Mouse (Mus musculus): ENCODE data around the gene Itpk1. TPM values are rescaled to one million over a fixed set of nuclear protein-coding genes. Genes with fewer than 3 reads are reported as not detected.
"Not testable (repeated sequence)": the region's sequence is repeated elsewhere in the genome, so short reads cannot be mapped to it uniquely, and the experiment has no call there.

Gene Itpk1
- total RNA-seq, 2 experiments from 2014 or later = 9.6 to 11.2 TPM

DNA sequence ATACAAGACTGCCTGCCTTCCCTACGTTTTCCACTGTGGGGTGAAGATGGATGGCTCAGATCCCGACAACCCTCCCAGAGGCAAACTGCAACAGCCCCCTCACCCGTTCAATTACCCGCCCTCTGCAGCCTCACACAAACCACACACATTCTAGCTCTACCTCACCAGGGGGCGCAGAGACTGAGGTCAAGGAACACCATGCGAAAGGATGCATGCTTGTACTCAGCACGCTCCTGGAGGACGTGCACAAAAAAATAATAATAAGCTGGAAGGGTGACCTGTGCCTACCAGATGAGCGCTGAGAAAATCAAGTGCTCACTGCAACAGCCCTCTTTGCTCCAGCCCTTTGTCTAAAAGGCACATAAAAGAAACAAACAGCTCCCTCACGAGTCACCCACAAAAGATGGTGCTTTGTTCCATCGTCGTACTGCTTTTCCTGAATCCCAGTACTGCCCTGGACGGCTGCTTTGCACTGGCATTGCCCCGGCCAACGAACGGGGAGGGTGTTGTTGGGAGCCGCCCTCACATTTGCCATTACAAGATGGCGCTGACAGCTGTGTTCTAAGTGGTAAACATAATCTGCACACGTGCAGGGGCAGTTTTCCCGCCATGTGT lies 70.2 kb downstream of the Itpk1 start:
- DNase-seq = no peak
- intact Hi-C loops (cut with DNase I) = no loop called here

DNA sequence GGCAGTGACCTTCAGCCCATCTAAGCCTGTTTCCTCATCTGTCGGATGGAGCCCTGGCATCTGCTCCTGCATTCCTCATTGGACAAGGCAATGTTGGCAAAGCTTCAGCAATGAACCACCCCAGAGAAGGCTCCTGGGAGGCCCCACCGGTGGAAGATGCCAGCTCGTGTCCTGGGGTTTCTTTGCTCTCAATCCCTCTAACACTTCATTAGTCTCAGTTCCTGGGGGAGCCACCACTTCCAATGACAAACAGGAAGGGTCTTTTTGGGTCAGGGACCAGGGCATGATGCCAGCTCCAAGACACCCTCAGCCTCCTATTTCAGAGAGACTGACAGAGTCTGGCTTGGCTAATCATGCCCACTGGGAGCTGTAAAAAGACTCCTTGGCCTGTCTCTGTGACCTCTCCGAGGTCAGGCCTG lies 71.6 kb downstream of the Itpk1 start:
- no peak for DNase-seq
- intact Hi-C loops (cut with DNase I) = no loop called here

DNA sequence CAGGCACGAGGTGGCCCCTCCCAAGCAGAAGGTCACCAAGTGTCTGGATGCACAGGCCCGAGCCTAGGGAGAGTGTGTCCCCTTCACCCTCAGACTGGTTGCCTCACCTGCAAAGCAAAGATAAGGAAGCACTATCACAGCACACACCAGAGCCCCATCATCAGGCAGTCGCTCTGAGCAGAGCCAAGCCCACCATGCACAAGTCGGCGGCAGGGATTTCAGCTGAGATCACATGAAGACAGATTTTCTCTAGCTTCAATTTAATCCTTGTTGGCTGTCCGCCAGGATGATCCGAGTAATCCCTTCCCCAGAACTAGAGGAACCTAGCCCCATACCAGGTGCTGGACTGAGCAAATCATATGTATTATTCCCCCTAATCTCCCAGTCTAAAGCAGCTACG lies 73.0 kb downstream of the Itpk1 start:
- intact Hi-C loops (cut with DNase I) = no loop called here
- no peak for DNase-seq

DNA sequence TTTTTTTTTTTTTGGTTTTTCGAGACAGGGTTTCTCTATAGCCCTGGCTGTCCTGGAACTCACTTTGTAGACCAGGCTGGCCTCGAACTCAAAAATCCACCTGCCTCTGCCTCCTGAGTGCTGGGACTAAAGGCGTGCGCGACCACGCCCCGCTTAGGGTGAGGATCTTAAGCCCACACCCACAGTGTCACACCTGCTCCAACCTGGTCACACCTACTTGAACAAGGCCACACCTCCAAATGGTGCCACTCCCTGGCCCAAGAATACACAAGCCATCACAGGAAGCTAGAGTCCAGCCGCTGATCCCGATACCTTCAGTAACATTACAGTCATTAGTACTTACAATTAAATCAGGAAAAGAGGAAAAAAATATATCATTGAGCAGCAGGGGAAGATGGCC lies 74.3 kb downstream of the Itpk1 start:
- DNase-seq; intact Hi-C loops (cut with DNase I): not testable (repeated sequence)

DNA sequence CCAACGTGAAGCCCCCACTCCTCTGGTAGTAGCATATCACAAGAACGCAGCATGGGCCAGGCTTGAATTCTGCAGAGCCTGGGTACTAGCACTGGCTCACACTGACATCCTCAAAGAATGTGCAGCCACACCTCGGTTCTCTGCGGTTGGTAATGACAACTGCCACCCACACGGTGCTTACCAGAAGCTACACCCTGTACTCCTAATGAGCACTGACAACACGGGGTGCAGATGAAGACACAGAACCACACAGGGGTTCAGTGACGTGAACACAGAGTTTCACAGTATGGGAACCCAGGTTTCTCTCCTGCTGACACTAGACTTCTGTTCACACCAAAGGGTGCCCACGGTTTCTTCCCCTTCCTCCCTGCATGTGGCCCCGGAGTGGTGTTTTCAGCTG lies 76.5 kb downstream of the Itpk1 start:
- DNase-seq = no peak
- intact Hi-C loops (cut with DNase I) = no loop called here

DNA sequence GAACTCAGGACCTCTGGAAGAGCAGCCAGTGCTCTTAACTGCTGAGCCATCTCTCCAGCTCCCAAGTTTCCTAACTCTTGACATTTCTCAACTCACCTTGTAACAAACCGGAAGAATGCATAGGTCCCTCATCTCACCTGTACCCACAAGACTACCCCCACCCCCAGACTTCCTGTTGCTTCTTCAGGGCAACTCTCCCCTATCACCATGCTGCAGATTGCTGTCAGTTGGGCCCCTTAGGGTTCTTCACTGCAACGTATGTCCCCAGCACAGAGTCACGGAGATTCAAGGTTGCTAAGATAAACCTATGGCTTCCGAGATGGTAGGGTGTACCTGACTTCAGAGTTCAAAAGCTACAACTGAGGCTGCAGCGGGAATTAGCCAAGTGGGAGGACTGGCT lies 77.2 kb downstream of the Itpk1 start:
- intact Hi-C loops (cut with DNase I) = no loop called here
- DNase-seq = no peak

DNA sequence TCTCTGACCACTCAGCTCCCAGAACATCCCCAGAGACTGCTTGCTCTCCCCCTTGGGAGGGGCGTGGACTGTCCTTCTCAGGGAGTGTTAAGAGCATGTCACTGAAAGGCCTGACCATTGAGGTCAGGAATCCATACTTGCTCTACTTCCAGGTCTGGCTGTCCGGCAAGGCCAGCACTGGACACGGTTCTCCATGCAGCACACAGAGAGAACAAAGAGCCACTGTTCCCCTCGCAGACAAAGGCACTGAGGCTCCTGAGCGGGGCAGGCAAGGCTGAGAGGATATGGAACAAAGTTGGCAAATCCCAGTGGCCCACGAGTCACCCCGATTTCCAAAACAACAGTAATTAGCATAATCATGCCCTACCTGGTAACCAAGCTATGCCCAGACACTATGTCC lies 77.9 kb downstream of the Itpk1 start:
- no peak for DNase-seq
- intact Hi-C loops (cut with DNase I) = no loop called here

DNA sequence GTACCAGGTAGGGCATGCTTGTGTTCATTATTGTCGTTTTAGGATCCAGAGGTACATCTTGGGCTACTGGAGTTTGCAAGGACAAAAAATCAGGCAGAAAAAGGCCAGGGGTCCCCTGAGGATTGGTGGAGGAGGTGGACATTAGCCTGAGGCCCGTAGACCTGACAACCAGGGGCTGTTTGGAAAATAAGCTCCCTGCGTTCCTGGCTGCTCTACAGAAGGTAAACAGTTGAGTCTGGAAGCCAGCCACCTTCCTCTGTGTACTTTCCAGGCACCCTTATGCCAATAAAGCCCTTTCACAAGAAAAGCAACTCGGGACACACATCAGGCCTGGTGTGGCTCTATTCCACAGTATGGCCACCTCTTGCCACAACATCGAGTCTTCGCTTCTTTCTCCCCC lies 79.0 kb downstream of the Itpk1 start:
- no peak for DNase-seq
- intact Hi-C loops (cut with DNase I) = no loop called here

DNA sequence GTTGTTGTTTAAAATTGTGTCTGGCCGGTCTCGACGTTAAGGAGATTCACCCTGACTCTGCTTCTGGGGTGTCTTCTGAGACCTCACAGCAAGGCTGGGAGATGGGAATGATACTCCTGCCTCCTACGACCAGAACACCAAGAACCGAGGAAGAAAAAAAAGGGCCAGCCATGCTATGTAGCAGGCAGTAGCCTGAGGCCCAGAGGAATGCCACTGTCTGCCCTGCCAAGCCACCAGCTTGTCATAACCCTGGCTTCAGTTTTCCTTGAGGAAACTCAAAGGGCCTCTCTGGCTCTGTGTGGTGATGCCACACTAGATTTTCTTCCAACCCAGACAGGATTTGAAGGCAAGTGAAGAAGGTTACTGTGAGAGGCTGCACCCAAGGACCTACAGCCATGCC lies 79.6 kb downstream of the Itpk1 start:
- no peak for DNase-seq
- intact Hi-C loops (cut with DNase I) = no loop called here

DNA sequence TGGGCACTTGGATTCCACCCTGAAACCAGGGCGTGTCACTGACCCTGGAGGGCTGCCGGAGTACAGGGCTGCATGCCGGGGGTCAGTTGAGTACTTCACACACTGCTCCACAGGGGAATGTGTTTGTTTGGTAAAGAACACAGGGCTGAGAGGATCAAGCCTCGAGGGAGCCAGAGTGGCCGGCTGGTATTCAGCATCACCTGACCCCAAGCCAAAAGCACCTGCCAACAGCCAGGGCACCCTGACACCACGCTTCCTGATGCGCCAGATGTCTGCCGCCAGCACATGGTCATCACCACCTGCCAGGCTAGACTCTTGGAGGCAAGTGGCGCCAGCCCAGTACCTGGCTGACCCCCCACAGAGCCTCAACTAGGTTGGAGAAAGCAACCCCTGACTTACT lies 80.9 kb downstream of the Itpk1 start:
- peak in 1 of 2 experiments; percentile 36 for DNase-seq
- intact Hi-C loops (cut with DNase I) = no loop called here

DNA sequence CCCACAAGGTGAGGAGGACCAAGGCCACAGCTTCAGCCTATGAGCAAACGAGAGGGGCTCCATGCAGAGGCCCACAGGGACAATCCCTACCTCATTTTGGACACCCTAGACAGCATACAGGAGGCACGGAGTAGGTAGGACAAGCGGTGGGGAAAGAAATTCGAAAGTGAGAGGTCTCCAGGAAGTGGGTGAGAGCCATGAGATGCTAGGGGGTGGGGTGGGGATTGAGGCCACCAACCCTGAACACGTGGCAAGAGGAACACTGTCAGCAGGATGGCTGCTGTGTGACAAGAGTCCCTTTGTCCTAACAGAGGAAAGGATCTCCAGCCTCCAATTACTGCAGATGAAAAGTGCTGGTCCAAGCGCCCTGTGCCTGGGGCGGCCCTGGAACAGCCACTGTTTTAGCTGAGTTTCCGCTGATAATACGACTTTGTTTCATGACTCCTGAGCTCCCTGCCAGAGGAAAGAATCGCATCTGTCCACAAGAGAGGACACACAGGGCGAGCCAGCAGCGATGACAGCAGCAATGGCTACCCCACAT lies 82.4 kb downstream of the Itpk1 start:
- DNase-seq = peak in 1 of 2 experiments; percentile 28
- intact Hi-C loops (cut with DNase I) = no loop called here

DNA sequence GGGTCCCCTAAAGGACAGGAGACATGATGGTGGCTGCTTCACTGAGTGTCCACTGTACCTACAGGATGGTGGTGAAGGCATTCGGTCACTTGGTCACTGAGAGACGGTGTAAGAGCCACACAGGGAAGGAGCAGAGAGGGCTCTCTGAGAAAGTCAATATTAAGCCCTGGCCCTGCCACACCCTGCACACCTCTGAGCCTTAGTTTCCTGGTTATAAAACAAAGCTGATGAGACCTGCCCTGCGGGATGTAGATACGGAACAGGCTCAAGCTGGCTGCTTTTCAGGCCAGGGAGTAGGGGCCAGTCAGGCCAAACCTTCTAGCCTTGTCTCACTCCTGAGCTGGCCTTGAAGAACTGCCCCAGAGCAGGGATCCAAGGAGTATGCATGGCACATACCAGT lies 82.9 kb downstream of the Itpk1 start:
- DNase-seq = no peak
- intact Hi-C loops (cut with DNase I) = no loop called here

DNA sequence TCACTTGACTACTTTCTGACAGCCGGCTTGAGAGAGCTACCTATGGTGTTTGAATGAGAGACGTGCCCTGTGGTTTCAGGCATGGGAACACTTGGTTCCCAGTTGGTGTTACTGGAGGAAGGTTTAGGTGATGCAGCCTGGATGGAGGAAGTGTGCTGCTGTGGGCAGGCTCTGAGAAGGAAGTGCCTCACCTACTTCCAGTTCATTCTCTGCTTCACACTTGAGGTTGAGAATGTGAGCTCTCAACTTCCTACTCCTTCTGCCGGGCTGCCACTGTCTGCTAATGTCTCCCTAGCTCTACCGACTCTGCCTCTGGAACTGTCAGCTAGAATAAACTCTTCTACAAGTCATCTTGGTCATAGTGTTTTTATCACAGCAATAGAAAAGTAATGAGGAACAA lies 83.5 kb downstream of the Itpk1 start:
- intact Hi-C loops (cut with DNase I) = no loop called here
- no peak for DNase-seq

DNA sequence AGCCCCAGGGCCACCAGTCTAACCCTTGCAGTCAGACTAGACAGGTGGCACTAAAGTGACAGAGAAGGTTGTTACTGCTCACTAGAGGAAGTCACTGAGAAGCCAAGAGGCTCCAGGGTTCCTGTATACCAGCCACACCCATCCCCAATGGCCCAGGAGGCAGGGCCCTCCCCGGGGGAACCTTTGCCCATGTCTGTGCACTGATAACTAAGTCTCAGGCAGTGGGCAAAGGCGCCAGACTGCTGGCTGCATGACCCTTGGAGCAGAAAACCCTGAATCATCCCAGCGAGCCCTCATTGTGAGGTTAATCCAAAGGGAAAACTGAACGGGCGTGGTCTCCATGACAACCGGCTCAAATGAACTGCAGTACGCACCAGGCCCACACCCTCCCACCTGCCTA lies 84.8 kb downstream of the Itpk1 start:
- DNase-seq = no peak
- intact Hi-C loops (cut with DNase I) = no loop called here

DNA sequence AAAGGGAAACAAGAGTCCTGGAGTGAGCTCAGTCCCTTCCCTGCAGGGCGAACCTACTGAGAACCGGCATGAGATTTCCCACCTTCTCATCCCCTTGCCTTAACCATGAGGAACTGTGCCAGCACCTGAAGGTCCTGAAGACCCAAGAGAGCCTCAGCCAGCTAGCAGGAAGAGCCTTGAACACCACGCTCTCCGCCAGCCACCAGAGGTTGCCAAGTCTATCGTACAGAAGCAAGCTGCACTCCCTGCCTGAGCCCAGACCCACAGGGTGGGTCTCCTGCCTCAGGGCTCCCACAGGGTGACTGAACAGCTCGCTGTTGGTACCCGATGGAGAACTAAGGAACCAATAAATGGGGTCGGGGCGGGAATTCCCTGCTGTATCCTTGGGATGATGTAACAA lies 86.6 kb downstream of the Itpk1 start:
- intact Hi-C loops (cut with DNase I) = no loop called here
- no peak for DNase-seq

DNA sequence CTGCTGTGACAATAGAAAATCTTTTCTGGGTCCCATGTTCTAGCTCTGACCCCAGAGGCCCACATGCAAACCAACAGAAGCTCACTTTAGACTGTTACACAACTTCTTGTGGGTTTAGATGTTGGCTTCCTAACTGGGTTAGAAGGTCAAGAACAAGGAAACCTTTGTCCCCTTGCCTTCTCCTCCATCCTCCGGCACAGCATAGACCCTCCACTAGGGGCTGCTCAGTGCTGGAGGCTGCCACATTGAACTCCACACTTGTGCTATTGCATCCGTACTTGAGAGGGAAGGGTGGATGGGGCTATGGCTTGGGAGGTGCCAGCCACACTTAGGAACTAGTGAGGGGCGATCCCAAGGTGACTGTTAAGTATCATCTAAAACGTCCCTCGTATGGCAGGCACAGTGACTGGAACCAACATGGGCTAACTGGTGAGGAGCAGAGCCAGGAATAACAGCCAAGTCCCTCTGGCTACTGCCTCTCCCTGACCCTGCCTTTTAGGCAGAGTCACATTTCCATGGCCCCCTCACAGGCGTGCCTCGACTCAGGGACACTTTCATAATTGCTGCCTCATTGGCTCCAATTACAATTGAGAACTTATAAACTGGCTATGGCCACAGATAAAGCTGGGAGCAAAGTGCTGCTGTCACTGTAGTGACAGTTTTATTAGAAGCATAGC lies 87.7 kb downstream of the Itpk1 start:
- intact Hi-C loops (cut with DNase I) = no loop called here
- no peak for DNase-seq

DNA sequence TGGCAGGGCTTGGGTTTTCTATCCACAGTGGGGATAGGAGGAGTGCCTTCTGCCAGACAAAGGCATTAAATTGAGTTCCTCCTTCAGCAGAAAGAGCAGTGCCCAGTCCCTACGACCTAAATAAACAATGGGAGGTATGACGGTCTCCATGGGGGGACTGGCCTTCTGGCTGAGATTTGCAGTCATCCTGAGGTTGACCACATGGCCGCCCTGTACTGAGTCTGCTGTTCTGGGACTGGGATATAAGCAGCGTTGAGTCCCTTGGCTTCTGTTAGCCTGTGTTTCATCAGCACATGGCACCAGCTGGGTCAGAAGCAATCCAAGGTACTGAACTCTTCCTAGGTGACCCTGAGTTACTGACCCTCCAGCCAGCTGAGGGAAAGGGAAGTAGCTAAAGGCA lies 88.5 kb downstream of the Itpk1 start:
- intact Hi-C loops (cut with DNase I) = no loop called here
- DNase-seq = no peak

DNA sequence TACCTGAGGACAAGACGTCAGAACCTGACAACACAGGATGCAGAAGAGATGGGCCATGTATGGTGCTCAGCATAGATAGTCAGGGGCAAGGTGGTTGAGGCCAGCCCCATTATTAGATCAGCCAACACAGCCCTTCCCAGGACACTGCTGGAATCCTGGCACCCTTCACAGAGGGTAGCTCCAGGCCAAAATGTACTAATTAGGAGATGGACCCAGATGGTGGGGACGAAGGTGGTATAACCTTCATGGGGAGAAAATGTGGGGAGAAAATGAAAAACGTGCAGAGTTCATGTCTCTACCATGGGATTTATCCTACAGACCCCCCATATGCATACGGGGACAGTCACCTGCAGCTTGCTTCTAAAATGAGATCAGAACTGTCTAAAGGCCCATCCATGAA lies 91.3 kb downstream of the Itpk1 start:
- no peak for DNase-seq
- intact Hi-C loops (cut with DNase I) = no loop called here

DNA sequence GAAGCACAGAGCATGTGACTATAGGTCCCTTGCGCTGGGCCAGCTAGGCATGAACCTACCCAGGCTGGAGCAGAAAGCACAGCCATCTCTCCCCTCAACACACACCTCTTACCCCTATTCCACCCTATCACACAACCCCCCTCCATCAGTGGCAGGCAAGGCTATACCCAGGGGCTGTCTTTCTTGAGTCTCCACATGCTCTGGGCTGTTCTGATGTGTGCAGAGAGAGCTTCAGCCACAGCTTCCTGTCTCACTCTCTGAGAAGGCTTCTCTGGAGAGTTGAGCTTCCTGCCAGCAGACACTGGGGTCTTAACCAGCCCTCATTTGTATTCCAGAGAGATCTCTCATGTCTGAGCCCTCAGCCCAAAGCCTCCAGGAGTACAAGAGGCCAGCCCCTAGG lies 92.3 kb downstream of the Itpk1 start:
- no peak for DNase-seq
- intact Hi-C loops (cut with DNase I) = no loop called here

DNA sequence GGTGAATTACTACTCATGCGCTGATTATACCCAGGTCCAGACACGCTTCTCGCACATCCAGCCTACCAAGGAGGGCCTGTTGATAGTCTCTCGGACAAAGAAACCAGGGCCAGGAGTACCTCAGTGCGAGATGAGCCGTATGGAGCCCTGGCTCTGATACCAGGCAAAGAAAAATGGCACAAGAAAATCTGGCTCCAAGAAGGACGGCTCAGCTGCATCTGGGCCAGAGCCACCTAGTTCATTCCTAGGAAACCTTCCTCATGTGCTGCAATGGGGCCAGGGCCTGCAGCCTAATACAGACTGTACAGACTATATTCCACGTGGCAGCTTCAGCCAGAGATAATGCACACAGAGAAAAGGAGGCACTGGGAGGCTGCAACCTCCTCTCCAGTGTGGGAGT lies 93.8 kb downstream of the Itpk1 start:
- intact Hi-C loops (cut with DNase I) = no loop called here
- no peak for DNase-seq

DNA sequence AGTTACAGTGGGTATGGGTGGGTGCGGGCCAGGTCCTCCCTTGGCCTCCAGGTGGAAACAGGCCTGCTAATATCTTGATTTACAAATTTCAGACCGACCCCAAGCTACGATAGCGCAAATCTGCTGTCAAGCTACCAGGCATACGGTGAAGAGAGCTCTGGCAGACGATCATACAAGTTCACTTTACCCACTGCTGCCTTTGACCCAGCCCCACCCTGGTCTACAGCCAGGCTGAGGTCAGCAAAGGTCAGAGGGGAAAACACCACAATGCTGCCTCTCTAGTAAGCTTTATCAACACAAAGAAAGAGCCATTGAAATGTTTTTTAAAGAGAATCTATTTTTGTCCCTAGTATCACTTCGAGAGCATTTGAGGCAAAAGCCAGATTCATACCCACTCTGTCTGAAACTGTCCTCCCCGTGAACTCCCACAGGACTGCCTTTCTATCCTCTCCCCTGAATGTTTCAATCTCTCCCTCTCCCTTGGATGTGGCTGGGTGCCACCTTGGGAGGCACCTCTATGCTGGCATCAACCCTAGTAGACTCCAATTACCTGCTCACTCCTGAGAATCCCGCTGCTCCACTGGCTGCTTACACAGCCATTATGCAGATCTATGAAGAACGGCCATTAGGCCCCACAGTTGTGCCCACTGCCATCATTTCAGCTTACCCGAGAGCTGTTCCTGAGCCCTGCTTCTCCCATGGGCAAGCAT lies 96.8 kb downstream of the Itpk1 start:
- peak in 1 of 2 experiments; percentile 30 for DNase-seq
- intact Hi-C loops (cut with DNase I) = no loop called here

DNA sequence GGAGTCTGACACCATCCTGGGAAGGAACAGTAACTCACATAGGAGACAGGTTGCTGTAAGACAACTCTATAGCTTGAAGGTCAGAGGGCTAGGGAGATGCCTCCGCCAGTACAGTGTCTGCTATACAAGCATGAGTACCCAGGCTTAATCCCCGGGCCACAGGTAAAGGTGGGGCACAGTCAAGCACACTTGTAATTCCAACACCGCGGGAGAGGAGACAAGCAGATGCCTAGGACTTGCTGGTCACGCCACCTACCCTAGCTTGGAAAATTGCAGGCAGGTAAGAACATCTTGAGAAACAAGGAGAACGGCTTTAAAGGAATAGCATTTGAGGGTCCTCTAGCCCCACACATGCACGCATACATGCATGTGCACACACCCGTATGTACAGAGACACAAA lies 97.7 kb downstream of the Itpk1 start:
- DNase-seq = no peak
- intact Hi-C loops (cut with DNase I) = no loop called here

Measured in heart, postnatal 10 days (tissue).